Mouse (Mus musculus): ENCODE data around the gene Poglut1. TPM values are rescaled to one million over a fixed set of nuclear protein-coding genes. Genes with fewer than 3 reads are reported as not detected.

The Poglut1 gene
- polyA plus RNA-seq, 1 experiment from 2014 or later = 51.4 TPM

- no peak overlapping the region for H3K9ac ChIP-seq (ENCODE audit: low read depth, low read length)
- DNase-seq (ENCODE audit: low spot score) = no peak
- no peak overlapping the region for H3K27ac ChIP-seq (replicated peaks; ENCODE audit: low read depth, low read length)
- H3K4me1 ChIP-seq (ENCODE audit: control insufficient read depth, insufficient read depth, low read length) = no peaks in the 10 kb centered on the region
- H3K9me3 ChIP-seq (ENCODE audit: control insufficient read depth, low read length) = no peaks in the 10 kb centered on the region
- WGBS = 88% methylated on average over 4 of the region's 4 CpGs
- H3K4me3 ChIP-seq (ENCODE audit: low read depth, low read length) = no peak overlapping the region
- H3K27me3 ChIP-seq (replicated peaks; ENCODE audit: control insufficient read depth, insufficient read depth, low read length) = no peaks in the 10 kb centered on the region
- no peak for ATAC-seq (ENCODE audit: low read depth)
- no peak overlapping the region for H3K4me2 ChIP-seq (ENCODE audit: low read depth, low read length)
- H3K36me3 ChIP-seq (ENCODE audit: control insufficient read depth, insufficient read depth, low read length) = peaks cover 91% of the 10 kb centered on the region
Observed at GRCm38 (mm10) chr16:38587572-38587971, 37.5 kb upstream of the Poglut1 start.

GRCm38 (mm10) chr16:38587163-38587562, 37.1 kb upstream of the Poglut1 start:
- no peak overlapping the region for H3K4me2 ChIP-seq (ENCODE audit: low read depth, low read length)
- 93% methylated on average over 5 of the region's 5 CpGs for WGBS
- H3K4me1 ChIP-seq (ENCODE audit: control insufficient read depth, insufficient read depth, low read length) = no peaks in the 10 kb centered on the region
- H3K9ac ChIP-seq (ENCODE audit: low read depth, low read length) = no peak overlapping the region
- DNase-seq (ENCODE audit: low spot score) (no peak), ATAC-seq (ENCODE audit: low read depth) (no peak)
- H3K36me3 ChIP-seq (ENCODE audit: control insufficient read depth, insufficient read depth, low read length) = peaks cover 91% of the 10 kb centered on the region
- no peaks in the 10 kb centered on the region for H3K27me3 ChIP-seq (replicated peaks; ENCODE audit: control insufficient read depth, insufficient read depth, low read length)
- H3K27ac ChIP-seq (replicated peaks; ENCODE audit: low read depth, low read length) = no peak overlapping the region
- no peak overlapping the region for H3K4me3 ChIP-seq (ENCODE audit: low read depth, low read length)
- H3K9me3 ChIP-seq (ENCODE audit: control insufficient read depth, low read length) = no peaks in the 10 kb centered on the region

- no peak overlapping the region for H3K4me3 ChIP-seq (ENCODE audit: low read depth, low read length)
- 90% methylated on average over 5 of the region's 5 CpGs for WGBS
- peaks cover 90% of the 10 kb centered on the region for H3K36me3 ChIP-seq (ENCODE audit: control insufficient read depth, insufficient read depth, low read length)
- H3K27ac ChIP-seq (replicated peaks; ENCODE audit: low read depth, low read length) = no peak overlapping the region
- no peaks in the 10 kb centered on the region for H3K27me3 ChIP-seq (replicated peaks; ENCODE audit: control insufficient read depth, insufficient read depth, low read length)
- H3K9ac ChIP-seq (ENCODE audit: low read depth, low read length) = no peak overlapping the region
- no peaks in the 10 kb centered on the region for H3K9me3 ChIP-seq (ENCODE audit: control insufficient read depth, low read length)
- H3K4me1 ChIP-seq (ENCODE audit: control insufficient read depth, insufficient read depth, low read length) = no peaks in the 10 kb centered on the region
- DNase-seq (ENCODE audit: low spot score) = no peak
- H3K4me2 ChIP-seq (ENCODE audit: low read depth, low read length) = no peak overlapping the region
- ATAC-seq (ENCODE audit: low read depth) = no peak
Observed at GRCm38 (mm10) chr16:38585186-38585585, 35.1 kb upstream of the Poglut1 start.

DNA sequence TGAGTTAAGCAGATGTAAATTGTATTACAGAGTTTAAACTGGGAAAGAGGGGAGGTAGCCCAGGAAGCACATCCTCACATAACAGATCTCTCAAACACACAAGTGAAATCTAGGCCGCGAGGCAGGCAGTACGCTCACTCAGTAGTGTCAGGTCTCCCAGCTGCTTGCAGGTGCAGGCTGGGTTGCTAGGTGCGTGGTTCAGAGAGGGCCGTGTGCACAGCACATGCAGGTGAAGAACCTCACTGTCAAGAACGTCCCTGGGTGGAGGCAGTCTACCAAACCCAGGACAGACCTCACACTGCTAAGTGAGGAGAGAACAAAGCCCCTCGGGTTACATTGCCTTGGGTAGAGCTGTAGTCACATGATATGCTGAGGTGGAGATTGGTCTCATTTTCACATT, 34.7 kb upstream of the Poglut1 start:
- Histone ChIP-seq H3K4me2 (ENCODE audit: low read depth, low read length) (no peak overlapping the region), H3K9me3 (ENCODE audit: control insufficient read depth, low read length) (no peaks in the 10 kb centered on the region), H3K4me1 (ENCODE audit: control insufficient read depth, insufficient read depth, low read length) (no peaks in the 10 kb centered on the region), H3K36me3 (ENCODE audit: control insufficient read depth, insufficient read depth, low read length) (peaks cover 93% of the 10 kb centered on the region), H3K9ac (ENCODE audit: low read depth, low read length) (no peak overlapping the region), H3K27ac (replicated peaks; ENCODE audit: low read depth, low read length) (no peak overlapping the region), H3K27me3 (replicated peaks; ENCODE audit: control insufficient read depth, insufficient read depth, low read length) (no peaks in the 10 kb centered on the region), H3K4me3 (ENCODE audit: low read depth, low read length) (no peak overlapping the region)
- WGBS = 93% methylated on average over 7 of the region's 7 CpGs
- DNase-seq (ENCODE audit: low spot score) (no peak), ATAC-seq (ENCODE audit: low read depth) (no peak)

DNA sequence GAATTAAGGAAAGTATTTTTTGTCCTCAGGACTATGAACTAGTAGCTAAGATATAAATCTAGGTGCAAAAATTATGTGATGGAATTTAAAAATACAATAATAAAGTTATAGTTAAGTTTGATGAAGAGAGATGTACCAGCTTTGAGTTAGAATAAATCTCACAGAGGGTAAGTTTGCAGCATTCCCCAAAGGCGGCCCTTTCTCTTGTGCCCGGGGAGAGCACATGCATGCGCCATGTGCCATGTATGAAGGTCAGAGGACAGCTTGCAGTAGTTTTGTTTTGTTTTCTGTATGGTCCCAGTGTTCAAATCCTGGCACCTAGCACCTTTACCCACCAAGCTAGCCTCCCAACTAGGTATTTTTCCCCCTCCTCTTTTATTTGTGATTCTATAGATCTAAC, 21.4 kb upstream of the Poglut1 start:
- Histone ChIP-seq H3K36me3 (ENCODE audit: control insufficient read depth, insufficient read depth, low read length) (peaks cover 82% of the 10 kb centered on the region), H3K9me3 (ENCODE audit: control insufficient read depth, low read length) (no peaks in the 10 kb centered on the region), H3K4me3 (ENCODE audit: low read depth, low read length) (no peak overlapping the region), H3K27ac (replicated peaks; ENCODE audit: low read depth, low read length) (no peak overlapping the region), H3K9ac (ENCODE audit: low read depth, low read length) (no peak overlapping the region), H3K4me2 (ENCODE audit: low read depth, low read length) (no peak overlapping the region), H3K4me1 (ENCODE audit: control insufficient read depth, insufficient read depth, low read length) (no peaks in the 10 kb centered on the region), H3K27me3 (replicated peaks; ENCODE audit: control insufficient read depth, insufficient read depth, low read length) (no peaks in the 10 kb centered on the region)
- no peak for DNase-seq (ENCODE audit: low spot score)
- 100% methylated on average over 3 of the region's 3 CpGs for WGBS
- no peak for ATAC-seq (ENCODE audit: low read depth)

- ATAC-seq (ENCODE audit: low read depth) (no peak), DNase-seq (ENCODE audit: low spot score) (no peak)
- H3K27me3 ChIP-seq (replicated peaks; ENCODE audit: control insufficient read depth, insufficient read depth, low read length) = no peaks in the 10 kb centered on the region
- no peak overlapping the region for H3K4me2 ChIP-seq (ENCODE audit: low read depth, low read length)
- no peak overlapping the region for H3K27ac ChIP-seq (replicated peaks; ENCODE audit: low read depth, low read length)
- no peak overlapping the region for H3K9ac ChIP-seq (ENCODE audit: low read depth, low read length)
- H3K4me1 ChIP-seq (ENCODE audit: control insufficient read depth, insufficient read depth, low read length) = peaks cover 8% of the 10 kb centered on the region; the same call in 1 of the 2 replicates
- H3K9me3 ChIP-seq (ENCODE audit: control insufficient read depth, low read length) = no peaks in the 10 kb centered on the region
- no peak overlapping the region for H3K4me3 ChIP-seq (ENCODE audit: low read depth, low read length)
- WGBS = 93% methylated on average over 5 of the region's 5 CpGs
- peaks cover 68% of the 10 kb centered on the region for H3K36me3 ChIP-seq (ENCODE audit: control insufficient read depth, insufficient read depth, low read length)
Observed at GRCm38 (mm10) chr16:38568192-38568591, 18.1 kb upstream of the Poglut1 start.

DNA sequence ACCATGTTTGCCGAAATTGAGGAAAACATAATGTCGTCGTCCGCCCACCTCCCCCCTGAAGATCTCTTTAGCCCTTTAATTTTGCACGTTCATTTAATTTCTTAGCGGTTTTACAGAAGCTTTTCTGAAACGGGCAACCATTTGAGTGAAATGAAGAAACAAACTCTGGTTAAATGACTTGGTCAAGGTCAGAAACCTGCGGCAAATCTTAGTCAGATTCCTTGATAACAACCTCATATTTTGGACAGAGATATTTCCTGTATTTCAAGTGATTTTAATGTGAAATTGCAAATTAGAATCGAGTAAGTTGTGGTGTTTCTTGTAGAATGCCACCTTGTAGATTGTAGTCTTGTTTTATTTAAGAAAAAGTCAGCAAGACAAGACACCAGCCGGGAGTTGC, 13.5 kb upstream of the Poglut1 start:
- 29% methylated on average over 10 of the region's 10 CpGs for WGBS
- no peaks in the 10 kb centered on the region for H3K9me3 ChIP-seq (ENCODE audit: control insufficient read depth, low read length)

DNA sequence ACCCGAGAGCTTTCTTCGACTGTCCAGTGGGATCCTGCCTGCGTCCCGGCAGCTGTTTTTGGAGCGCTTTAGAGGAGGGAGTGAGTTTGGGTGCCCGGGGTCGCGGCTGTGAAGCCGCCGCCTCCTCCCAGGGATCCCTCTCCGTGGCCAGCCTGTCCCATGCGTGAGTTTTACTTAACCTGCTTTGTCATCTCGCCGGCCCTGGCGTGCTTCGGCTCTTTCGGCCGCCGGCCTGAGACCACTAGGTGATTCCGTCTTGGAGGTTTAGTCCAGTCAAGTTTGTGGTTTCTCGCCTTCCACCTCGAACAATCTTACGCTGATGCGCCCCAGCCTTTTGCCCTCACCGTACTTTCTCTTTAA, 12.9 kb upstream of the Poglut1 start:
- H3K4me1 ChIP-seq (ENCODE audit: control insufficient read depth, insufficient read depth, low read length) = peaks cover 8% of the 10 kb centered on the region; the same call in 1 of the 2 replicates
- H3K9me3 ChIP-seq (ENCODE audit: control insufficient read depth, low read length) = no peaks in the 10 kb centered on the region
- H3K9ac ChIP-seq (ENCODE audit: low read depth, low read length) = peak overlapping the region; percentile 99
- under 1% methylated on average over 21 of the region's 25 CpGs for WGBS
- ATAC-seq (ENCODE audit: low read depth) (peak; percentile 53; the same call in 1 of the 2 replicates), DNase-seq (ENCODE audit: low spot score) (peak; percentile 11)
- peak overlapping the region; percentile 95 for H3K4me3 ChIP-seq (ENCODE audit: low read depth, low read length)
- H3K27me3 ChIP-seq (replicated peaks; ENCODE audit: control insufficient read depth, insufficient read depth, low read length) = 0 out of 2 replicates have a peak, but pooled peaks cover 4% of the 10 kb centered on the region
- peak overlapping the region; percentile 68 for H3K4me2 ChIP-seq (ENCODE audit: low read depth, low read length)
- H3K36me3 ChIP-seq (ENCODE audit: control insufficient read depth, insufficient read depth, low read length) = peaks cover 25% of the 10 kb centered on the region
- peak overlapping the region; percentile 91 for H3K27ac ChIP-seq (replicated peaks; ENCODE audit: low read depth, low read length)

More for the DNA sequence above, 13.5 kb upstream of the Poglut1 start:
- H3K4me3 ChIP-seq (ENCODE audit: low read depth, low read length) = peak overlapping the region; percentile 95
- peak overlapping the region; percentile 91; the same call in 1 of the 2 replicates for H3K27ac ChIP-seq (replicated peaks; ENCODE audit: low read depth, low read length)
- 0 out of 2 replicates have a peak, but pooled peaks cover under 1% of the 10 kb centered on the region for H3K27me3 ChIP-seq (replicated peaks; ENCODE audit: control insufficient read depth, insufficient read depth, low read length)
- peaks cover 8% of the 10 kb centered on the region; the same call in 1 of the 2 replicates for H3K4me1 ChIP-seq (ENCODE audit: control insufficient read depth, insufficient read depth, low read length)
- ATAC-seq (ENCODE audit: low read depth) = no peak
- peaks cover 31% of the 10 kb centered on the region for H3K36me3 ChIP-seq (ENCODE audit: control insufficient read depth, insufficient read depth, low read length)
- no peak for DNase-seq (ENCODE audit: low spot score)
- H3K9ac ChIP-seq (ENCODE audit: low read depth, low read length) = peak overlapping the region; percentile 99
- H3K4me2 ChIP-seq (ENCODE audit: low read depth, low read length) = peak overlapping the region; percentile 68

Data from embryonic facial prominence, embryonic 14.5 days (tissue).